Mouse (Mus musculus) C2C12 (cell line): Measurements from ENCODE around the gene Lrrc37a.

Experiments used
- CTCF ChIP-seq: IDR thresholded peaks from one replicate; pipeline ENCODE4 v1.5.1; 2011; ENCODE audit not compliant: control insufficient read depth, insufficient read depth, insufficient read length
- MAX ChIP-seq: IDR thresholded peaks from one replicate; pipeline ENCODE4 v1.6.1; 2011; ENCODE audit warnings: mild to moderate bottlenecking, control low read depth
- MYOD1 ChIP-seq: IDR thresholded peaks from one replicate; pipeline ENCODE4 v1.6.1; 2011; ENCODE audit warnings: low read depth; ENCODE audit not compliant: control insufficient read depth, insufficient read length
- USF1 ChIP-seq: IDR thresholded peaks from one replicate; pipeline ENCODE4 v1.6.1; 2011; ENCODE audit warnings: low read depth, mild to moderate bottlenecking, control low read depth, moderate library complexity

DNA sequence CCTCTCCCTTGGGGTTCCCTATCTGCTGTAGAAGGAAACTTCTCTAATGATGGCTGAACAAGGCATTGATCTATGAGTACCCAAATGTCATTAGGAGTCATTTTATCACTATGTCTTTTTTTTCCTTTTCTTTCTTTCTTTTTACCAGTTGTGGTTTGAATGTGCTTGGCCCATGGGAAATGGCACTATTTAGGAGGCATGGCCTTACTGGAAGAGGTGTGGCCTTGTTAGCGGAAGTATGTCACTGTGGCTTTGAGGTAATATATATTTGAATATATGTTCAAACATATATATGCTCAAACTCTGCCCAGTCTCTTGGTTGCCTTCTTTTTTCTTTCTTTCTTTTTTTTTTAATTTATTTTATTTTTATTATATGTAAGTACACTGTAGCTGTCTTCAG is 90.9 kb downstream of the Lrrc37a start:
- TF ChIP-seq CTCF (no peak), USF1 (no peak), MAX (no peak), MYOD1 (no peak)
